Mouse (Mus musculus): ENCODE results near the gene Gadd45b.

The Gadd45b gene

DNA sequence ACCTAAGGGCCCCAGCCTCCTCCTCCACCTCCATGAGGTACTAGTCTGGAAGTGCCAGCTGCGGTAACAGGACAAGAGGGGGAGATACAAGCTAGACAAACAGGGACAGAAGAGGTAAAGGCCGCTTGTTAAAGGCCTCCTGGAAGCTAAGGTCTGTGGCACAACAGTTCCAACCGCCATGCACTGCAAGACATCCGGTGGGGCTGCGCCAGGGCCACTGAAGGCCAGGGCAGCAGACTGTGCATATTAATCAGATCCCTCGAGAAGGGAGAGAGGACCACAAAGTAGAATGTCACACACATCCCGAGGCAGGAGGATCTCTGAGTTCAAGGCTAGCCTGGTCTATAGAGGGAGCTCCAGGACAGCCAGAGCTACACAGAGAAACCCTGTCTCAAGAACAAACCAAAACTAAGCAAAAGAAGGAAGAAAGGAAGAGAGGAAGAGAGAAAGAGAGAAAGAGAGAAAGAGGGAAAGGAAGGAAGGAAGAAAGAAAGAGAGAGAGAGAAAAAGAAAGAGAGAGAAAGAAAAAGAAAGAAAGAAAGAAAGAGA is 51.8 kb downstream of the Gadd45b start:
- in situ Hi-C loops (cut with MboI, MseI) = no loop called here

Measured in T-helper 2 cell (primary cell).